Mouse (Mus musculus): ENCODE data around the gene Nexmif. TPM values are rescaled to one million over a fixed set of nuclear protein-coding genes. Genes with fewer than 3 reads are reported as not detected.
A peak's percentile ranks its signal among the peaks of the same experiment; 100 is the strongest.

Gene Nexmif
- total and polyA plus RNA-seq, 2 experiments, result under 0.01 TPM; not detected in 1

DNA sequence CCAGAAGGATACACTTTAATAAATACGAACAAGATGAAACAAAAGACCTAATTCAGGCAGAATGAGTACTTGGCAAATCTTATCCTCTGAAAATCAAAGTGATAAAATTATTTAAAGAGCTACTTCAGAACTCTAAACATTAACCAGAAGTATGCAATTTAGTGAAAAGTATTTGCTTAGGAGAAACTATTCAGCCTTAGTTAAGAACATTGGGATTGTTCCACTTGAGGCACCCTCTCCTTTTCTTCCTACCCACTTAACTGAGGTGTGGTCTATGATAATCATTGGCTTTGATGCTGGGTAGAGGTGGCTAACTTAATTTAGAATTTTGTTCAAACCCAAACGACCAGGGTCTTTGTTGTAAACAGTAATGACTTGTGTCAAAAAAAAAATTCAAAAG, 146.1 kb downstream of the Nexmif start:
- Histone ChIP-seq H3K27me3 (ENCODE audit: control insufficient read depth, insufficient read depth, low read length) (no peaks in the 10 kb centered on the region), H3K79me2 (ENCODE audit: control insufficient read depth, insufficient read depth, low read length) (no peaks in the 10 kb centered on the region), H3K4me1 (ENCODE audit: control insufficient read depth, insufficient read depth, low read length) (no peaks in the 10 kb centered on the region), H3K9ac (ENCODE audit: low read depth, low read length) (no peak overlapping the region), H3K4me3 (ENCODE audit: insufficient read depth, low read depth, low read length) (no peak overlapping the region), H3K27ac (replicated peaks; ENCODE audit: insufficient read depth, low read depth, low read length) (no peak overlapping the region), H3K36me3 (ENCODE audit: control insufficient read depth, insufficient read depth, low read length) (no peaks in the 10 kb centered on the region)
- 48% methylated on average over 2 of the region's 2 CpGs for WGBS
- no peak for TF ChIP-seq CTCF (IDR thresholded peaks at IDR 0.05; ENCODE audit: low read depth, low read length)
- TF ChIP-seq POLR2A (IDR thresholded peaks at IDR 0.05; ENCODE audit: extremely low read depth, insufficient read depth, low read length), result no peak
- no peak for DNase-seq (ENCODE audit: extremely low read depth, low read depth, low spot score)

- TF ChIP-seq POLR2A (IDR thresholded peaks at IDR 0.05; ENCODE audit: extremely low read depth, insufficient read depth, low read length), result no peak
- Histone ChIP-seq H3K27me3 (ENCODE audit: control insufficient read depth, insufficient read depth, low read length) (no peaks in the 10 kb centered on the region), H3K4me1 (ENCODE audit: control insufficient read depth, insufficient read depth, low read length) (no peaks in the 10 kb centered on the region), H3K9ac (ENCODE audit: low read depth, low read length) (no peak overlapping the region), H3K79me2 (ENCODE audit: control insufficient read depth, insufficient read depth, low read length) (no peaks in the 10 kb centered on the region), H3K4me3 (ENCODE audit: insufficient read depth, low read depth, low read length) (no peak overlapping the region), H3K27ac (replicated peaks; ENCODE audit: insufficient read depth, low read depth, low read length) (no peak overlapping the region), H3K36me3 (ENCODE audit: control insufficient read depth, insufficient read depth, low read length) (no peaks in the 10 kb centered on the region)
- peak; percentile 0 for DNase-seq (ENCODE audit: extremely low read depth, low read depth, low spot score)
Measured at GRCm38 (mm10) chrX:104040276-104040675, 160.7 kb downstream of the Nexmif start.

DNA sequence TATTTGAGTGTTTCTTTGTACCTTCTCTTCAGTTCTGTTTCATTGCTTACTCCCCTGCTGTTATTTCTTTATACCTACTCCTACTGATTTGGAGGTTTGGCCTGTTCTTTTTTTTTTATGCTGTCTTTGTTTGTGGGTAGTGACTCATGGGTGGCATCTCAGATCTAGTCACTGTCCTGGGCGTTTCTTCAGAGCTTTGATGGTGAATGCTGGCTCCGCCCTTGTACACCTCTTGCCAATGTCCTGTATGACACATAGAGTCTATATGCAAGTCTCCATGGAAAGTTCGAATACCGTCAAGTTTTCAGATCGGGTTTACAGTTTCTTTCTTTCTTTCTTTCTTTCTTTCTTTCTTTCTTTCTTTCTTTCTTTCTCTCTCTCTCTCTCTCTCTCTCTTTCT, 167.1 kb downstream of the Nexmif start:
- no peak for TF ChIP-seq POLR2A (IDR thresholded peaks at IDR 0.05; ENCODE audit: extremely low read depth, insufficient read depth, low read length)
- no peak for TF ChIP-seq CTCF (IDR thresholded peaks at IDR 0.05; ENCODE audit: low read depth, low read length)
- no peak overlapping the region for H3K4me3 ChIP-seq (ENCODE audit: insufficient read depth, low read depth, low read length)
- H3K4me1 ChIP-seq (ENCODE audit: control insufficient read depth, insufficient read depth, low read length), result no peaks in the 10 kb centered on the region
- H3K79me2 ChIP-seq (ENCODE audit: control insufficient read depth, insufficient read depth, low read length), result no peaks in the 10 kb centered on the region
- H3K36me3 ChIP-seq (ENCODE audit: control insufficient read depth, insufficient read depth, low read length), result no peaks in the 10 kb centered on the region
- 84% methylated on average over 5 of the region's 5 CpGs for WGBS
- no peak overlapping the region for H3K27ac ChIP-seq (replicated peaks; ENCODE audit: insufficient read depth, low read depth, low read length)
- no peaks in the 10 kb centered on the region for H3K27me3 ChIP-seq (ENCODE audit: control insufficient read depth, insufficient read depth, low read length)
- DNase-seq (ENCODE audit: extremely low read depth, low read depth, low spot score), result no peak
- no peak overlapping the region for H3K9ac ChIP-seq (ENCODE audit: low read depth, low read length)

- no peaks in the 10 kb centered on the region for H3K36me3 ChIP-seq (ENCODE audit: control insufficient read depth, insufficient read depth, low read length)
- no peak overlapping the region for H3K9ac ChIP-seq (ENCODE audit: low read depth, low read length)
- H3K27ac ChIP-seq (replicated peaks; ENCODE audit: insufficient read depth, low read depth, low read length), result no peak overlapping the region
- H3K4me1 ChIP-seq (ENCODE audit: control insufficient read depth, insufficient read depth, low read length), result no peaks in the 10 kb centered on the region
- no peak for TF ChIP-seq CTCF (IDR thresholded peaks at IDR 0.05; ENCODE audit: low read depth, low read length)
- no peak for TF ChIP-seq POLR2A (IDR thresholded peaks at IDR 0.05; ENCODE audit: extremely low read depth, insufficient read depth, low read length)
- no peaks in the 10 kb centered on the region for H3K79me2 ChIP-seq (ENCODE audit: control insufficient read depth, insufficient read depth, low read length)
- H3K27me3 ChIP-seq (ENCODE audit: control insufficient read depth, insufficient read depth, low read length), result no peaks in the 10 kb centered on the region
- H3K4me3 ChIP-seq (ENCODE audit: insufficient read depth, low read depth, low read length), result no peak overlapping the region
- DNase-seq (ENCODE audit: extremely low read depth, low read depth, low spot score), result peak; percentile 8
- WGBS, result 26% methylated on average over 4 of the region's 4 CpGs
Measured at GRCm38 (mm10) chrX:104032756-104033155, 168.2 kb downstream of the Nexmif start.

Other genes starting within 250 kb of the Nexmif start
- gene Rlim, start 219.9 kb downstream of the Nexmif start, total RNA-seq (2014; rRNA removed), result 23.5 and 23.9 TPM in 2 replicates
- gene Rlim, start 219.9 kb downstream of the Nexmif start, polyA plus RNA-seq (2012; rRNA removed), result 2.4 and 2.7 TPM in 2 replicates
- gene Abcb7, start 212.7 kb upstream of the Nexmif start, total RNA-seq (2014; rRNA removed), result 31.6 and 37.6 TPM in 2 replicates
- 4.5 and 5.8 TPM in 2 replicates for gene Abcb7, start 212.7 kb upstream of the Nexmif start, polyA plus RNA-seq (2012; rRNA removed)

All from liver, adult 2 months (tissue).